Mouse (Mus musculus): Measurements from ENCODE around the gene Hectd3. TPM values are rescaled to one million over a fixed set of nuclear protein-coding genes. Genes with fewer than 3 reads are reported as not detected.

The Hectd3 gene
- polyA plus RNA-seq, 1 experiment from 2014 or later, result 11.9 TPM

Other genes with a start within 250 kb of the Hectd3 start
- 37.7 and 37.9 TPM in 2 replicates for gene Toe1, start 187.7 kb upstream of the Hectd3 start, polyA plus RNA-seq (2016; fragmentation: Nextera tagmentation; extraction: Ambion mirVana)
- gene Mutyh, start 187.6 kb upstream of the Hectd3 start, polyA plus RNA-seq (2016; fragmentation: Nextera tagmentation; extraction: Ambion mirVana), result 20.1 and 20.7 TPM in 2 replicates
- gene Hpdl, start 173.6 kb upstream of the Hectd3 start, polyA plus RNA-seq (2016; fragmentation: Nextera tagmentation; extraction: Ambion mirVana), result 1.1 and 1.5 TPM in 2 replicates
- 1.3 and 1.5 TPM in 2 replicates for gene Zswim5, start 117.9 kb upstream of the Hectd3 start, polyA plus RNA-seq (2016; fragmentation: Nextera tagmentation; extraction: Ambion mirVana)
- 107 and 110 TPM in 2 replicates for gene Urod, start 904 bp upstream of the Hectd3 start, polyA plus RNA-seq (2016; fragmentation: Nextera tagmentation; extraction: Ambion mirVana)
- 43.8 and 45.5 TPM in 2 replicates for gene Eif2b3, start 24.1 kb downstream of the Hectd3 start, polyA plus RNA-seq (2016; fragmentation: Nextera tagmentation; extraction: Ambion mirVana)
- gene Ptch2, start 100.8 kb downstream of the Hectd3 start, polyA plus RNA-seq (2016; fragmentation: Nextera tagmentation; extraction: Ambion mirVana), result 10.4 and 12.1 TPM in 2 replicates
- 4.4 and 4.9 TPM in 2 replicates for gene Btbd19, start 130.4 kb downstream of the Hectd3 start, polyA plus RNA-seq (2016; fragmentation: Nextera tagmentation; extraction: Ambion mirVana)
- not detected in 2 replicates for gene Tctex1d4, start 131.5 kb downstream of the Hectd3 start, polyA plus RNA-seq (2016; fragmentation: Nextera tagmentation; extraction: Ambion mirVana)
- 5.0 and 5.5 TPM in 2 replicates for gene Plk3, start 138.6 kb downstream of the Hectd3 start, polyA plus RNA-seq (2016; fragmentation: Nextera tagmentation; extraction: Ambion mirVana)
- gene Rps8, start 160.9 kb downstream of the Hectd3 start, polyA plus RNA-seq (2016; fragmentation: Nextera tagmentation; extraction: Ambion mirVana), result 804 and 834 TPM in 2 replicates
- gene Kif2c, start 187.3 kb downstream of the Hectd3 start, polyA plus RNA-seq (2016; fragmentation: Nextera tagmentation; extraction: Ambion mirVana), result 83.8 and 89.5 TPM in 2 replicates

Data from embryonic facial prominence, embryonic 12.5 days (tissue).